Mouse (Mus musculus) intestine, postnatal 0 days (tissue): ENCODE results near the gene Zbtb38. TPM values are rescaled to one million over a fixed set of nuclear protein-coding genes. Genes with fewer than 3 reads are reported as not detected.
A peak's percentile ranks its signal among the peaks of the same experiment; 100 is the strongest.

ENCODE experiments used
- ATAC-seq: fragments of 200-750 bp; cut with Nextera tagmentation; 2 replicates; pipeline ENCODE4 v1.8.0; 2017; ENCODE audit warnings: mild to moderate bottlenecking, moderate TSS enrichment, moderate library complexity
- H3K27ac ChIP-seq: fragments of 300-500 bp; sonication (generic); 2 replicates; pipeline ENCODE4 v1.5.1; 2014; ENCODE audit warnings: mild to moderate bottlenecking, low read depth, low read length, moderate library complexity
- H3K27me3 ChIP-seq: fragments of 300-500 bp; sonication (generic); replicated peaks from 2 replicates; pipeline ENCODE4 v1.6.1; 2014; ENCODE audit warnings: low read length, mixed read lengths; ENCODE audit not compliant: control insufficient read depth, insufficient read depth
- H3K36me3 ChIP-seq: fragments of 300-500 bp; sonication (generic); 2 replicates; pipeline ENCODE4 v1.6.1; 2014; ENCODE audit warnings: mild to moderate bottlenecking, moderate library complexity; ENCODE audit not compliant: control insufficient read depth, insufficient read depth
- H3K4me1 ChIP-seq: fragments of 300-500 bp; sonication (generic); replicated peaks from 2 replicates; pipeline ENCODE4 v1.6.1; 2014; ENCODE audit warnings: antibody characterized with exemption, low read length, mixed read lengths; ENCODE audit not compliant: control insufficient read depth, insufficient read depth
- H3K4me2 ChIP-seq: fragments of 300-500 bp; sonication (generic); replicated peaks from 2 replicates; pipeline ENCODE4 v1.6.1; 2014; ENCODE audit warnings: low read depth, mild to moderate bottlenecking, moderate library complexity
- H3K4me3 ChIP-seq: fragments of 300-500 bp; sonication (generic); 2 replicates; pipeline ENCODE4 v1.5.1; 2014; ENCODE audit warnings: low read depth, low read length
- H3K9ac ChIP-seq: fragments of 300-500 bp; sonication (generic); 2 replicates; pipeline ENCODE4 v1.6.1; 2014; ENCODE audit warnings: mild to moderate bottlenecking, low read depth, low read length
- H3K9me3 ChIP-seq: fragments of 300-500 bp; sonication (generic); 2 replicates; pipeline ENCODE4 v1.6.1; 2016; ENCODE audit warnings: mixed run types; ENCODE audit not compliant: control insufficient read depth
- CTCF ChIP-seq: sonication (generic); IDR thresholded peaks from 2 replicates; pipeline ENCODE4 v1.5.1; 2016; ENCODE audit warnings: low read depth, mild to moderate bottlenecking, control low read depth, antibody characterized with exemption, moderate library complexity
- WGBS: fragments of 180-500 bp; shearing (Covaris S2); extraction: QIAGEN DNeasy Blood & Tissue Kit; methylation state at CpG from one replicate; pipeline ENCODE4 v1.1.7; 2014; 5-methylcytosine and 5-hydroxymethylcytosine counted together
- polyA plus RNA-seq: library from polyadenylated mRNA; unstranded; fragments of >200 nt; fragmentation: Nextera tagmentation; extraction: Ambion mirVana; gene quantifications from 2 replicates; pipeline ENCODE4 v1.2.1, GENCODE M21; 2015

Gene Zbtb38
- polyA plus RNA-seq, 1 experiment from 2014 or later, result 18.5 TPM

DNA sequence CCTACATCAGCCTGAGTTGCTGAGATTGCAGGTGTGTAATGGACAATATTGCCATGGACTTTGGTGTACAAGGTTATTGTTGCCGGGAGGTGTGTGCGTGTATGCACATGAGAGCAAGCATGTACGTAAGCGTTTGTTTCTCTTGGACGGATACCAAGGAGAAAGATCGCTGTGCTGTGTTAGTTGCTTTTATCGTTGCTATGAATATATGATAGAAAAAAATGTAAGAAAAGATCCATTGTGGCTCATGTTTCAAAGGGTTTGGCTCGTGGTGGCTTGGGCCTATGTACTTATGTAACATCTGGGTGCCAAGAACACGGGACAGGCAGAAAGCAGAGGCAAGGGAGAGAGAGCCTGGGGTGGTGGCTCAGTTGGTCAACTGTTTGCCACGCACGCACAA, 3.1 kb upstream of the Zbtb38 start:
- H3K27me3 ChIP-seq, result no peaks in the 10 kb centered on the region
- TF ChIP-seq CTCF, result no peak
- H3K9me3 ChIP-seq, result no peaks in the 10 kb centered on the region
- no peak overlapping the region for H3K4me3 ChIP-seq
- H3K27ac ChIP-seq, result no peak overlapping the region
- H3K9ac ChIP-seq, result no peak overlapping the region
- WGBS, result 78% methylated on average over 11 of the region's 11 CpGs
- 0 out of 2 replicates have a peak, but pooled peaks cover 16% of the 10 kb centered on the region for H3K4me1 ChIP-seq
- ATAC-seq, result no peak
- no peak overlapping the region for H3K4me2 ChIP-seq
- H3K36me3 ChIP-seq, result peaks cover 5% of the 10 kb centered on the region; the same call in 1 of the 2 replicates

GRCm38 (mm10) chr9:96754625-96754969, 2.0 kb upstream of the Zbtb38 start:
- 0 out of 2 replicates have a peak, but pooled peaks cover 16% of the 10 kb centered on the region for H3K4me1 ChIP-seq
- H3K9me3 ChIP-seq, result no peaks in the 10 kb centered on the region
- H3K4me2 ChIP-seq, result 0 out of 2 replicates have a peak overlapping the region, but pooled peaks have one; percentile 21
- no peak overlapping the region for H3K9ac ChIP-seq
- H3K36me3 ChIP-seq, result peaks cover 9% of the 10 kb centered on the region; the same call in 1 of the 2 replicates
- no peak for TF ChIP-seq CTCF
- H3K27ac ChIP-seq, result no peak overlapping the region
- no peak overlapping the region for H3K4me3 ChIP-seq
- H3K27me3 ChIP-seq, result no peaks in the 10 kb centered on the region
- 19% methylated on average over 1 of the region's 1 CpGs for WGBS
- no peak for ATAC-seq

DNA sequence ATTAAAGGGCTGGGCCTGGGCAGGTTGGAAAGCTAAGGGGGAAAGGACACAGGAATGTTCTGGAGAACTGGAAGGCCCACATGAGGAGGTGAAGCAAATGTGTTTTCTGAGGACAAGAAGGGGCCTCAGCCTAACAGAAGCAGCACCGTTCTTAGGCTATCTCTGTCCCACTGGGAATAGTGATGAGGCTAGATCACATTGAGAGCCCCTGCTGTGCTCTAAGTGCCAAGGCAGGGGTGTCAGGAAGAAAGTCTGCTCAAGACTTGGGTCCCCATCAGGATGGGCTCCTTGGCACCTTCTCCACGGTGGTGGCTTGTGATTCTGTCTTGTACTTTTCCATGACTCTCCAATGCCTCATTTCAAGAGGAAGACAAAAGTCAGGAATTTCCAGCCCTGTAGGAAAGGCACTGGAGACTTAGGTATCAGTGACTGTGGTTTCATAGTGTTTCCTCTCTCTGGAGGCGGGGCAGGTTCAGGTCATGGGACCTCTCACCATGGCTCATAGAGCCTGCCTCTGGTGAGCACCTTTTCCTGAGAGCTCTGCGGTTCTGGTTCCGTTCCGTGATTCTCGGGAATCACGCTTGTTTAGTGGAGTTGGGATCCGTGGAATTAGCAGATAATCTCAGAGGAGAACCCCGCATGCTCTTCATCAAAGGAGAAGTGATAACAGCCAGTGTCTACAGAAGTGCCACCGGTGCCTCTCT, 1.4 kb upstream of the Zbtb38 start:
- Histone ChIP-seq H3K36me3 (peaks cover 9% of the 10 kb centered on the region; the same call in 1 of the 2 replicates), H3K27ac (no peak overlapping the region)
- 56% methylated on average over 11 of the region's 11 CpGs for WGBS

GRCm38 (mm10) chr9:96753392-96753791, 761 bp upstream of the Zbtb38 start:
- Histone ChIP-seq H3K4me1 (0 out of 2 replicates have a peak, but pooled peaks cover 12% of the 10 kb centered on the region), H3K4me2 (no peak overlapping the region), H3K4me3 (no peak overlapping the region), H3K27me3 (no peaks in the 10 kb centered on the region), H3K27ac (no peak overlapping the region), H3K9ac (no peak overlapping the region), H3K36me3 (peaks cover 16% of the 10 kb centered on the region; the same call in 1 of the 2 replicates), H3K9me3 (no peaks in the 10 kb centered on the region)
- no peak for TF ChIP-seq CTCF
- 94% methylated on average over 8 of the region's 8 CpGs for WGBS
- no peak for ATAC-seq

More for the DNA sequence above, 1.4 kb upstream of the Zbtb38 start:
- no peak for ATAC-seq
- peak overlapping the region; percentile 21; the same call in 1 of the 2 replicates for H3K4me2 ChIP-seq
- no peak overlapping the region for H3K9ac ChIP-seq
- no peak for TF ChIP-seq CTCF
- 0 out of 2 replicates have a peak, but pooled peaks cover 14% of the 10 kb centered on the region for H3K4me1 ChIP-seq
- no peaks in the 10 kb centered on the region for H3K27me3 ChIP-seq
- no peaks in the 10 kb centered on the region for H3K9me3 ChIP-seq
- H3K4me3 ChIP-seq, result no peak overlapping the region

DNA sequence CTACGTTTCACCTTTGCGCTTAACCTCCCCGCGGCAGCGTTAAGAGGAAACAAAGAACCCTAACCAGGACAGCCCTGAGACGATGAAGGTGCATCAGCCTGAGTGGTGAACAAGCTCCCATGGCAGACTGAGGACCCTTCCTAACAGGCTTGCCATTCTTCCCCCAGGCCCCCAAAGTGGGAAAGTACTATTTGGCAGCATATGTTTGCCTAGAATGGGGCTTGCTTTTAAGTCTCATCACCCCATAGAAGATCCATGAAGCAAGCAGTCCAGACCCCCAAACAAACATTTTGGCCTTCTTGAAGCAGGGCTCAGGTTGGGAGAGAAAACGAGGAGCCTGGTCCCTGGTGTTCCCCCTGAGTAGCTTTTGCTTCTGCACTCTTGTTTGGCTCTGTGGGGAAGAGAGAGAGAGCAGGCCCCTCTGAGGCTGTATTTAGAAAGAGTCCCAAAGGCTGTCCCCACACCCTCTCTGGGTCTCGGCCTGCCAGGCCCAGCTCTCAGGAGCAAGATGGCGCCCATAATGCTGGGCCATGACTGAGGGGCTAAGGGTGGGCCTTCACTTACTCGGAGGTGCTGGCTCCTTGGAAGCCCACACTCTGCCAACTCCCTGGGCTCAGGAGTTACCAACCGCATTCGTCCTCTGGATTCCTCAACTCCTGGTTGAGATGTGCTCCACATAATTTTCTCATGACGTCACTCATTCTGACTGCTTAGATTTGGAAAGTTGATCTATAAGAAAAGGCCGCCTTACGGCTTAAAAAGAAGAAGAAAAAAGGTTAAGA, 619 bp downstream of the Zbtb38 start:
- ATAC-seq, result 0 out of 2 replicates have a peak, but pooled peaks have one; percentile 11
- Histone ChIP-seq H3K4me3 (no peak overlapping the region), H3K9ac (no peak overlapping the region), H3K9me3 (no peaks in the 10 kb centered on the region), H3K27me3 (no peaks in the 10 kb centered on the region), H3K4me2 (peak overlapping the region; percentile 25), H3K36me3 (peaks cover 18% of the 10 kb centered on the region), H3K4me1 (0 out of 2 replicates have a peak, but pooled peaks cover 12% of the 10 kb centered on the region), H3K27ac (peak overlapping the region; percentile 1)
- TF ChIP-seq CTCF, result no peak
- 87% methylated on average over 15 of the region's 15 CpGs for WGBS

DNA sequence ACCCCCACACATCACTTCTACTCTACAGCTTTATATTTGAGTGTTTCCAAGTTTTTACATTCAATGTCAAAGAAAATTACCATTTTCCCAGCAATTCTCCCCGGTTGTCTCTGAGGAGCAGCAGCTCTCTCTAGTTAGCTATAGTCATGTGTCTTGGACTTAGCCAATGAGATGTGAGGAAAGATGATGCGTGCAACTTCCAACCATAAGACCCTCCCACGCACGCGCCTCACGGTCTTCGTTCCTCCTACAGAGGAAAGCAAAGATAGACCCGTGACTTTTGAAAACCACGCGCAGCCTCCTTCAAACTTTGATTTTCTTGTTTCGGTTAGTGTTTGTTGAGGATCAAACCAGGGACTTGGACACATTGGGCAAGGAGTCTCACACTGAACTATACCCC, 2.0 kb downstream of the Zbtb38 start:
- H3K27me3 ChIP-seq, result no peaks in the 10 kb centered on the region
- peaks cover 20% of the 10 kb centered on the region for H3K36me3 ChIP-seq
- no peak for ATAC-seq
- no peaks in the 10 kb centered on the region for H3K9me3 ChIP-seq
- H3K4me1 ChIP-seq, result 0 out of 2 replicates have a peak, but pooled peaks cover 12% of the 10 kb centered on the region
- TF ChIP-seq CTCF, result no peak
- no peak overlapping the region for H3K27ac ChIP-seq
- H3K9ac ChIP-seq, result no peak overlapping the region
- no peak overlapping the region for H3K4me2 ChIP-seq
- H3K4me3 ChIP-seq, result no peak overlapping the region
- WGBS, result 97% methylated on average over 11 of the region's 11 CpGs
